Mouse (Mus musculus): Measurements from ENCODE around the gene Pabpc6.

DNA sequence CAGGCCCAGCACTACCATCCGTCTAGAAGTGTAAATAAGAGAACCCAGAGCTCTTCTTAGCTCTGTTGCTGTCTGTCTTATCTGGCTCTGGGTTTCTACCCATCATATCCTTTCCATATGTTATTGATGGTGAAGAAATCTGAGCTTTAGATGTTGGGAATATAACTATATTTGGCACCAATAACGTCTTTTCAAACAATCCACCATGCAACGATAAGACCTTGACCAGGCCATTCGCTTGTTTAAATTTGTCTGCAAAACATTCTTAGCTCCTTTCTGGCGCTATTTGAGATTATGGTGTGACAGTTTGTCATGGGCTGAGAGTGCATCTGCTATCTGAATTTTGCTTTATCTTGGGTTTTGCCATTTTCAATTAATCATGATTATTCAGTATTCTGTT lies 10.9 kb downstream of the Pabpc6 start:
- TF ChIP-seq CTCF (IDR thresholded peaks at IDR 0.05; ENCODE audit: control insufficient read depth, insufficient read depth, insufficient read length) (no peak), MYOG (IDR thresholded peaks at IDR 0.05; ENCODE audit: control insufficient read depth, extremely low read depth, insufficient read length) (no peak)
